Mouse (Mus musculus): ENCODE measurements at regions not wholly inside any gene's neighbourhood (a gene's known extent, or its start where the extent isn't known, plus 50 kb on each side); places are given as distances from the start of the nearest gene placed in this dataset.

GRCm38 (mm10) chr2:123267036-123267435 is 502.0 kb downstream of the Sqor start:
- no peak overlapping the region for H3K4me3 ChIP-seq (replicated peaks)
- H3K9ac ChIP-seq (replicated peaks): no peak overlapping the region
- no peaks in the 10 kb centered on the region for H3K27me3 ChIP-seq
- no peaks in the 10 kb centered on the region for H3K4me1 ChIP-seq (replicated peaks)
- WGBS: 92% methylated on average over 4 of the region's 4 CpGs
- no peaks in the 10 kb centered on the region for H3K9me3 ChIP-seq
- ATAC-seq: no peak
- no peak overlapping the region for H3K4me2 ChIP-seq (replicated peaks)
- H3K36me3 ChIP-seq: no peaks in the 10 kb centered on the region
- H3K27ac ChIP-seq: no peak overlapping the region

GRCm38 (mm10) chr2:123274866-123275735 is 510.1 kb downstream of the Sqor start:
- Histone ChIP-seq H3K27me3 (no peaks in the 10 kb centered on the region), H3K9me3 (no peaks in the 10 kb centered on the region), H3K9ac (replicated peaks) (no peak overlapping the region), H3K36me3 (no peaks in the 10 kb centered on the region), H3K4me1 (replicated peaks) (peaks cover 9% of the 10 kb centered on the region), H3K4me2 (replicated peaks) (no peak overlapping the region), H3K4me3 (replicated peaks) (no peak overlapping the region), H3K27ac (no peak overlapping the region)
- ATAC-seq: peak; percentile 92
- WGBS: 72% methylated on average over 9 of the region's 9 CpGs

- no peak overlapping the region for H3K27ac ChIP-seq
- ATAC-seq: 0 out of 2 replicates have a peak, but pooled peaks have one; percentile 50
- no peaks in the 10 kb centered on the region for H3K27me3 ChIP-seq
- no peaks in the 10 kb centered on the region for H3K9me3 ChIP-seq
- H3K36me3 ChIP-seq: no peaks in the 10 kb centered on the region
- no peak overlapping the region for H3K4me2 ChIP-seq (replicated peaks)
- WGBS: 62% methylated on average over 6 of the region's 6 CpGs
- H3K9ac ChIP-seq (replicated peaks): no peak overlapping the region
- H3K4me3 ChIP-seq (replicated peaks): no peak overlapping the region
- H3K4me1 ChIP-seq (replicated peaks): peaks cover 9% of the 10 kb centered on the region
Measured at GRCm38 (mm10) chr2:123275736-123276330, 510.8 kb downstream of the Sqor start.

DNA sequence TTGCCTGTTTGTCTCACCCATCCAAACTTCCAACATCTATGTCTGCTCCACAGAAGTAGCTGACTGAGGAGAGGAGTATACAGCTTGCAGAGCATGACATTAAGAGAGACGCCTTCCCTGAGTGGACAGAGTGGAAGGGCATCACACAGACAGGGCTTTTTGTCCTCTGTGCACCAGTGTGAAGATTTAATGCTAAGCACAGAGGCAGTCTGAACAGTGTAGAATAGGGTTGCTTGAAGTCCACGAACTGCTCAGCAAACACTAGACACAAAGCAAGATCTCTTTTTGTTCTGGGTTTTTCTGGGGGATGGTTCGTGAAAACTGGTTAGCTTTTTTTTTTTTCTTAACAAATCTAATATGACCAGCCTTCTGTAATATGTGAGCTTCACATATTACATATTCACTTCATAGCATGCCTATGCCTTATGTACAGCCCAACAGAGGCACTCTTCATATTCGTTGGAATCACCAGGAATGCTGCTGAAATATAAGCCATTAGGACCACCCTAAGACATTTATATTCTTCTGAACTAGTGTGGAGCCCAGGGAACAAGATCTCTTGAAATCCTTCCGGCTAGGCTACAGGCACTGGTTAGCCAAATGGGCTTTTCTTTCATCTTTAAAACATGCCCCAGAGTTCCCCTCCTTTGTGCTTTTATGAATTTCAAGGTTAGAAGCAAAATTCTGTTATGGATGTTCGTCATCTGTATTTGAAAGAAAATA is 546.7 kb downstream of the Sqor start:
- H3K27me3 ChIP-seq: no peaks in the 10 kb centered on the region
- no peak overlapping the region for H3K9ac ChIP-seq (replicated peaks)
- H3K4me1 ChIP-seq (replicated peaks): no peaks in the 10 kb centered on the region
- WGBS: 65% methylated on average over 6 of the region's 6 CpGs
- H3K4me3 ChIP-seq (replicated peaks): no peak overlapping the region
- no peak overlapping the region for H3K4me2 ChIP-seq (replicated peaks)
- no peaks in the 10 kb centered on the region for H3K36me3 ChIP-seq
- ATAC-seq: peak; percentile 56; the same call in 1 of the 2 replicates
- H3K27ac ChIP-seq: no peak overlapping the region
- no peaks in the 10 kb centered on the region for H3K9me3 ChIP-seq

DNA sequence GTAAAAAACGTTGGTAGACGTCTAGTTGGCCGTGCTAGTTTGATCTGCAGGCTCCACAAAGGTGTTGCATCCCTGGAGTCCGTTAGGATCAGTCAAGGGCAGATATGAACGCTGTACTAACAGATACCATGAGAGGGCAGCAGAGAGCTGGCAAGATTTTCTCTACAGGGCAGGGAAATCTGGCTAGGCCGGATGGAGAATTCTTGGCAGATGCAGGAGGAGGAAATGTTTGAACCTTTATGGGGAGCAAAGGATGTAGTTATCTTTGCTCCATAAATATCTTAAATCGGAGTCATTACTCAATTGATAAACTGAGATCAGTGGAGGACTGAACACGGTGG is 547.2 kb downstream of the Sqor start:
- H3K4me2 ChIP-seq (replicated peaks): no peak overlapping the region
- H3K9me3 ChIP-seq: no peaks in the 10 kb centered on the region
- 23% methylated on average over 8 of the region's 8 CpGs for WGBS
- no peak overlapping the region for H3K9ac ChIP-seq (replicated peaks)
- H3K4me3 ChIP-seq (replicated peaks): no peak overlapping the region
- H3K27me3 ChIP-seq: no peaks in the 10 kb centered on the region
- ATAC-seq: peak; percentile 91
- no peaks in the 10 kb centered on the region for H3K36me3 ChIP-seq
- H3K4me1 ChIP-seq (replicated peaks): no peaks in the 10 kb centered on the region
- H3K27ac ChIP-seq: no peak overlapping the region

DNA sequence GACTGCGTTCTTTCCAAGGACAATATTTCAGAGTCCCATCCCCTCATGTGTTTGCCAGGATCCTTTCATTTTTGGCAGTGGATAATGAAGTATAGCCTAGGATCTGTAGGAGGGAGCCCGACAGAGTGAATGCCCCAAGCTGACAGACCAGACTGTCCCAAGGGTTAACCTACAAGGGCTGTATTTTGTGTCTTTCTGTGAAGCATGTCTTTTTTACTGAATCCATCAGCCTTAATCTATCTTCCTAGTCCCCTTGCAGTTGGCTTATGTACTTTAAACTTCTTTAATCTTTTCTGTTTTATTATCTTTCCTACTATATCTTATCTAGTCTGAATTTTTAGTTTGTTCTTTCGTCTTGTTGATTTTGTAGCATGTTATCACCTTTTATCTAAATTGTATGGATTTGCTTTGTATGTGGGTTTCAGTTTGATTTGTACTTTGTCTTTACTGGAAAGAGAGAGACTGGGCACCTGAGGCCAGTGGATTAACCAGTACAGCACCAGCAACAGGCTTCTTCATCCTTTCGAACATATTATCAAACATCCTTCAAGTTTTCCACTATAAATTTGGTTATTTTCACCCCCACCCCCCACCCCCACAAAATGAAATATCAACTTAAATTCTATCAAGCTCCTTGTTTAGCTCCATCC is 555.5 kb downstream of the Sqor start:
- Histone ChIP-seq H3K9ac (replicated peaks) (no peak overlapping the region), H3K27me3 (no peaks in the 10 kb centered on the region), H3K4me1 (replicated peaks) (peaks cover 6% of the 10 kb centered on the region; the same call in 1 of the 2 replicates), H3K36me3 (no peaks in the 10 kb centered on the region), H3K9me3 (no peaks in the 10 kb centered on the region), H3K27ac (no peak overlapping the region), H3K4me3 (replicated peaks) (no peak overlapping the region), H3K4me2 (replicated peaks) (no peak overlapping the region)
- 92% methylated on average over 4 of the region's 4 CpGs for WGBS
- no peak for ATAC-seq

- Histone ChIP-seq H3K4me3 (replicated peaks) (no peak overlapping the region), H3K27me3 (no peaks in the 10 kb centered on the region), H3K9ac (replicated peaks) (no peak overlapping the region; the same call in 1 of the 2 replicates), H3K27ac (no peak overlapping the region), H3K4me2 (replicated peaks) (no peak overlapping the region), H3K9me3 (no peaks in the 10 kb centered on the region), H3K36me3 (no peaks in the 10 kb centered on the region), H3K4me1 (replicated peaks) (peaks cover 6% of the 10 kb centered on the region; the same call in 1 of the 2 replicates)
- 90% methylated on average over 3 of the region's 3 CpGs for WGBS
- ATAC-seq: no peak
Measured at GRCm38 (mm10) chr2:123323769-123324168, 558.7 kb downstream of the Sqor start.

GRCm38 (mm10) chr2:123324896-123325295 is 559.9 kb downstream of the Sqor start:
- no peak for ATAC-seq
- no peak overlapping the region for H3K4me2 ChIP-seq (replicated peaks)
- H3K9me3 ChIP-seq: no peaks in the 10 kb centered on the region
- WGBS: 71% methylated on average over 2 of the region's 2 CpGs
- no peak overlapping the region for H3K27ac ChIP-seq
- H3K27me3 ChIP-seq: no peaks in the 10 kb centered on the region
- H3K4me3 ChIP-seq (replicated peaks): no peak overlapping the region
- peaks cover 6% of the 10 kb centered on the region; the same call in 1 of the 2 replicates for H3K4me1 ChIP-seq (replicated peaks)
- no peak overlapping the region for H3K9ac ChIP-seq (replicated peaks)
- H3K36me3 ChIP-seq: no peaks in the 10 kb centered on the region

DNA sequence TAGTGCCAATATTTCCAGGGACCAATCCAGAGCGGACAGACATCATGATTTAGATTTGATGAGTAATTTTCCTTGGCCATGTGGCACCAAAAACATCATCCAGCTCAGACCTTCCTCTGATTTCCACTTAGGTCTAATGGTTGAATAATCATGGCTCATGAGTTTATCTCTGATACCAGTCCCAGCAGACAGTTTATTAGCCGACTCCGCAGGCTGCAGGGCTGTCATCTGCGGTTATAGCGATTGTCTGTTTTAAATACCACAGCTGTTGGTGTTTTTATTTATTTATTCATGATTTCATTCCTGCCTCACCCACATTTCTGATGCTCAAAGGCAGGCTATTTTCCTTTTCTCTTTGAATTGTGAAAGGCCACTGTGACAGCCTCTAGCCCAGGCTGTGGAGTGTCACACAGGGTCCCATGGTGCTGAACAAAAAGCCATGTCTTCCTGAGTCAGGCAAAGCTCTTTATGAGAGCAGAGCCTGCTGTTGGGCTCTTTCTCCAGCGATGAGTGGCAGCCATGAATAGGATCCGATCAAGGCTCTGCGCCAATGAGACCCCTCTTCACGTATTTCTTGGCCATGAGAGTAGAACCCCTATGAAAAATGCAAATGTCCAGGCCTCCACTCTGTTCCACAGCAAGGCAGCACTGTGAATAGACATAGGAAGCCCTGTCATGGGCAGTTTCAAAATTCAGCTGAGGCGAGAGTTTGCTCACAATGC is 584.7 kb downstream of the Sqor start:
- no peak overlapping the region for H3K4me3 ChIP-seq (replicated peaks)
- H3K4me2 ChIP-seq (replicated peaks): 0 out of 2 replicates have a peak overlapping the region, but pooled peaks have one; percentile 5
- WGBS: 39% methylated on average over 10 of the region's 10 CpGs
- H3K9me3 ChIP-seq: no peaks in the 10 kb centered on the region
- H3K9ac ChIP-seq (replicated peaks): no peak overlapping the region
- no peaks in the 10 kb centered on the region for H3K27me3 ChIP-seq
- H3K4me1 ChIP-seq (replicated peaks): peaks cover 13% of the 10 kb centered on the region
- H3K36me3 ChIP-seq: no peaks in the 10 kb centered on the region
- peak; percentile 96 for ATAC-seq
- H3K27ac ChIP-seq: peak overlapping the region; percentile 72

DNA sequence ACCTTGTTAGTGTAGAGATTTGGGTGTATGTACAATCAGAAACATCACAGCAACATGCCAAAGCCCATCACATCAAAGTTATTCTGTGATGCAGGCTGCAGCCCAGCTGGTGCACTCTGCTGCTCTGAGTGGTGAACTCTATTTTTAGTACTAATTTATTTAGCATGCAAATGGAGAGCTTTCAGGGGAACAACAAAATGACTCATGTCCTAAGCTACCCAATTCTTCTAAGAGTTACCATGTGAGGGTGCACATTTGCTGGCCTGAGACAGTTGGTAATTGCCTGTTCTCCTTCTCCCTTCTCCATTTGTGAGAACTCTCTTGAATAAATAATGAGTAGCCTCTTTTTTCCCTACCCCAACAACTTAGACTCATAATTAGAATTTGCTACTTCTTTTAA is 599.2 kb downstream of the Sqor start:
- H3K9me3 ChIP-seq: peaks cover 3% of the 10 kb centered on the region; the same call in 1 of the 2 replicates
- H3K27ac ChIP-seq: no peak overlapping the region
- H3K36me3 ChIP-seq: no peaks in the 10 kb centered on the region
- no peaks in the 10 kb centered on the region for H3K4me1 ChIP-seq (replicated peaks)
- no peak overlapping the region for H3K4me2 ChIP-seq (replicated peaks)
- ATAC-seq: peak; percentile 45; the same call in 1 of the 2 replicates
- H3K27me3 ChIP-seq: no peaks in the 10 kb centered on the region
- no peak overlapping the region for H3K4me3 ChIP-seq (replicated peaks)
- H3K9ac ChIP-seq (replicated peaks): no peak overlapping the region

- Histone ChIP-seq H3K4me2 (replicated peaks) (no peak overlapping the region), H3K4me3 (replicated peaks) (no peak overlapping the region), H3K27ac (no peak overlapping the region), H3K9me3 (peaks cover 3% of the 10 kb centered on the region; the same call in 1 of the 2 replicates), H3K9ac (replicated peaks) (no peak overlapping the region), H3K36me3 (no peaks in the 10 kb centered on the region), H3K4me1 (replicated peaks) (no peaks in the 10 kb centered on the region), H3K27me3 (no peaks in the 10 kb centered on the region)
- ATAC-seq: no peak
- 90% methylated on average over 2 of the region's 2 CpGs for WGBS
Measured at GRCm38 (mm10) chr2:123366571-123366970, 601.5 kb downstream of the Sqor start.

Measured in midbrain, embryonic 13.5 days (tissue).